ENCODE assay signal across 26 mouse cellular contexts in genomic region chr6:6787490-6787889, GRCm38 (mm10).
DNase-seq lines count a peak whose midpoint lies in the region; ATAC-seq and TF ChIP-seq lines count a peak whose summit lies in the region.
"Had no signal": no experiment of that assay in that cellular context is flagged by ENCODE, and none has a peak within 500 bp of the region (broad histone marks: within the 10 kb centered on the region; RNA-seq: fewer than 3 reads in every experiment).

No protein-coding gene starts in this region.

- whole genome bisulfite sequencing in lung, embryonic 14.5 days, result 17% methylated on average over 4 of the region's 4 CpGs
- WGBS in lung, embryonic 16.5 days, result 24% methylated on average over 4 of the region's 4 CpGs
- WGBS in lung, adult 2 months, result 28% methylated on average over 4 of the region's 4 CpGs

- no peak overlapping the region for H3K9ac ChIP-seq in lung, embryonic 14.5 days
- no peak overlapping the region for H3K9ac ChIP-seq in lung, embryonic 16.5 days (ENCODE audit: low read length)
- H3K9ac ChIP-seq: embryonic facial prominence, embryonic 12.5 days; forebrain, embryonic 13.5 days; forebrain, embryonic 15.5 days had no signal

- H3K27me3 ChIP-seq in lung, embryonic 14.5 days (ENCODE audit: insufficient read depth, low read length), result no peaks in the 10 kb centered on the region
- H3K27me3 ChIP-seq in lung, embryonic 16.5 days (ENCODE audit: control insufficient read depth, insufficient read depth, low read depth, low read length), result no peaks in the 10 kb centered on the region
- H3K27me3 ChIP-seq: CH12.LX; embryonic facial prominence, embryonic 12.5 days; forebrain, embryonic 13.5 days; forebrain, embryonic 15.5 days had no signal

- TF ChIP-seq POLR2A in lung, adult 2 months (IDR thresholded peaks at IDR 0.05; ENCODE audit: borderline replicate concordance, extremely low read depth, low read depth, low read length), result no peak

- DNase-seq in lung, embryonic 14.5 days, result peak; percentile 66
- DNase-seq in lung, adult 18-20 months, result no peak
- no peak for DNase-seq in lung, postnatal 14 days
- peak; percentile 13 for DNase-seq in lung, postnatal 10 days
- no peak for DNase-seq in lung, adult 2 months
- DNase-seq in adipocyte (ENCODE audit: low spot score), result peak; percentile 21
- DNase-seq in urinary bladder, postnatal 25 days (ENCODE audit: low spot score), result no peak
- DNase-seq: adrenal gland, adult 2 months; adrenal gland, postnatal 10 days; adrenal gland, postnatal 25 days; B cell, adult 2 months; cerebellum, adult 11-12 months; cerebellum, adult 2 months; cerebellum, adult 9-10 months; cerebellum, postnatal 10 days; cerebellum, postnatal 25 days had no signal

- H3K4me1 ChIP-seq in lung, embryonic 14.5 days (ENCODE audit: insufficient read depth), result no peaks in the 10 kb centered on the region
- no peaks in the 10 kb centered on the region for H3K4me1 ChIP-seq in lung, embryonic 16.5 days (replicated peaks; ENCODE audit: control insufficient read depth, insufficient read depth, low read length)
- no peaks in the 10 kb centered on the region for H3K4me1 ChIP-seq in lung, adult 2 months (ENCODE audit: control insufficient read depth, insufficient read depth, low read length)
- H3K4me1 ChIP-seq: forebrain, embryonic 15.5 days had no signal

- H3K27ac ChIP-seq in lung, embryonic 14.5 days (ENCODE audit: low read depth), result no peak overlapping the region
- no peak overlapping the region for H3K27ac ChIP-seq in lung, embryonic 16.5 days (ENCODE audit: low read length)
- H3K27ac ChIP-seq: embryonic facial prominence, embryonic 10.5 days; embryonic facial prominence, embryonic 12.5 days; forebrain, embryonic 13.5 days; forebrain, embryonic 15.5 days had no signal

- TF ChIP-seq CTCF in lung, embryonic 14.5 days (IDR thresholded peaks at IDR 0.05; ENCODE audit: low read depth), result no peak
- no peak for TF ChIP-seq CTCF in lung, adult 2 months (IDR thresholded peaks at IDR 0.05; ENCODE audit: insufficient read depth, low read length)

- no peak overlapping the region for H3K4me2 ChIP-seq in lung, embryonic 14.5 days
- H3K4me2 ChIP-seq in lung, embryonic 16.5 days (ENCODE audit: low read depth, low read length), result no peak overlapping the region
- H3K4me2 ChIP-seq: embryonic facial prominence, embryonic 12.5 days; forebrain, embryonic 13.5 days; forebrain, embryonic 15.5 days had no signal

- no peaks in the 10 kb centered on the region for H3K9me3 ChIP-seq in lung, embryonic 14.5 days (ENCODE audit: low read depth, low read length)
- no peaks in the 10 kb centered on the region for H3K9me3 ChIP-seq in lung, embryonic 16.5 days (ENCODE audit: control insufficient read depth, low read length)
- H3K9me3 ChIP-seq: embryonic facial prominence, embryonic 10.5 days; embryonic facial prominence, embryonic 12.5 days; forebrain, embryonic 13.5 days; forebrain, embryonic 15.5 days; G1E had no signal

- peak; percentile 49; the same call in 1 of the 2 replicates for ATAC-seq in lung, embryonic 14.5 days (ENCODE audit: insufficient read depth)
- peak; percentile 64; the same call in 1 of the 2 replicates for ATAC-seq in lung, embryonic 16.5 days (ENCODE audit: low read depth)
- ATAC-seq: activated CD4-positive, CD25-positive, alpha-beta regulatory T cell, adult 4 months; CD4-positive, CD25-positive, alpha-beta regulatory T cell, adult 4 months; forebrain, embryonic 13.5 days; forebrain, embryonic 15.5 days; Patski had no signal

- H3K36me3 ChIP-seq in lung, embryonic 14.5 days (ENCODE audit: insufficient read depth), result no peaks in the 10 kb centered on the region
- H3K36me3 ChIP-seq in lung, embryonic 16.5 days (ENCODE audit: control insufficient read depth, insufficient read depth, low read length), result no peaks in the 10 kb centered on the region
- H3K36me3 ChIP-seq: embryonic facial prominence, embryonic 10.5 days; embryonic facial prominence, embryonic 12.5 days; forebrain, embryonic 15.5 days; G1E had no signal

- H3K4me3 ChIP-seq in lung, embryonic 14.5 days (ENCODE audit: low read depth, low read length), result no peak overlapping the region
- no peak overlapping the region for H3K4me3 ChIP-seq in lung, embryonic 16.5 days (ENCODE audit: low read length)
- H3K4me3 ChIP-seq in lung, adult 2 months (replicated peaks; ENCODE audit: extremely low read depth, low read depth, low read length), result no peak overlapping the region
- H3K4me3 ChIP-seq: embryonic facial prominence, embryonic 10.5 days; embryonic facial prominence, embryonic 12.5 days; forebrain, embryonic 13.5 days; forebrain, embryonic 15.5 days had no signal

Comparison
In these comparisons a context has a peak if more than half of its experiments do, and no peak if none do; other contexts are left out.
1. DNase-seq: peak in lung, embryonic 14.5 days (single experiment), lung, postnatal 10 days (single experiment) and adipocyte (single experiment); none in lung, adult 18-20 months (0 of 2), lung, postnatal 14 days (single experiment), lung, adult 2 months (single experiment) and urinary bladder, postnatal 25 days (single experiment).